Mouse (Mus musculus) leukemia stem cell, adult 10-12 weeks (primary cell): ENCODE measurements around the gene Rbm19. TPM values are rescaled to one million over a fixed set of nuclear protein-coding genes. Genes with fewer than 3 reads are reported as not detected.

Source experiments
- polyA plus RNA-seq: library from polyadenylated mRNA; stranded (reverse); fragments of >175 nt; gene quantifications from 2 replicates; pipeline ENCODE4 v1.2.3, GENCODE M21; 2012; ENCODE audit warnings: low replicate concordance

Gene Rbm19
- polyA plus RNA-seq, result 15.4 and 44.4 TPM in 2 replicates

DNA sequence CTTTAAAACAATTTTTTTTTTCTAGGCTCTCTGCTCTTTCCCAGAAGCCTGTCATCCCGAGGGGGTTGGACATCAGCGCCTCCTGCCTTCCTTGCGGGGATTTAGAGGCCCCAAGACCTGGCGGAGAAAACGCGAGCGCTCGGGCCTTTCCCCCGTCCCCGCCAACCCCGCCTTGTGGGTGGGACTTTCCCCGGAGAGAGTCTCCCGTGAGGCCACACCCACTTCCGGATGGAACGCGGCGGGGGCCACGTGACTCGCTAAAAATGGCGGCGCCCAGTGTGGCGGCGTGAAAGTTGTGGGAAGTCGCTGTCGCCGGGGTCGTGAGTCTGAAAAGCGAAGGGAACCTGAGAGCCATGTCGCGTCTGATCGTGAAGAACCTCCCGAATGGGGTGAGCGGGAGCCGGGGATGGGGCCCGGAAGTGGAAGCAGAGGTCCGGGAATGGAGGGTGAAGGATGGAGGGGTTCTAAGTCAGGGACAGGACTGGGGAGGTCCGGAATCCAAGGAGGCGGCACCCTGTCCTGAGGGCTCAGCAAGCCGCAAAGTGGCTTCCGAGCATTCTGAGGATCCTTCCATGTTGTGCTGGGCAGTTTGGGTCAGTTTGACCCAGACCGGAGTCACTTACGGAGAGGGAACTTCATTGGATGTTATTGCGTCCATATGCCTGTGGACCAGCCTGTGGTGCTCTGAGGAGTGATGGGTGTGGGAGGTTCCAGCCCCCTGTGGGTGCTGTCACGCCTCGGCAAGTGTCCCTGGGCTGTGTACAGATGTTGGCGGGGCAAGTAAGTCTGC, at the start of gene Rbm19:
TSS of gene Rbm19 (plus strand) at position 205 of the 790 bp plus-strand sequence.

